Mouse (Mus musculus) lung, adult 2 months (tissue): Measurements from ENCODE around the gene Kin.

Experiments
- CTCF ChIP-seq: fragments of 200-500 bp; IDR thresholded peaks from 2 replicates; pipeline ENCODE4 v1.5.1; 2011; ENCODE audit warnings: mild to moderate bottlenecking, low read length, control low read depth; ENCODE audit not compliant: insufficient read depth
- POLR2A ChIP-seq: fragments of 200-500 bp; IDR thresholded peaks from 2 replicates; pipeline ENCODE4 v1.6.1; 2011; ENCODE audit warnings: low read depth, mild to moderate bottlenecking, control low read depth, low read length, borderline replicate concordance; ENCODE audit errors: extremely low read depth

DNA sequence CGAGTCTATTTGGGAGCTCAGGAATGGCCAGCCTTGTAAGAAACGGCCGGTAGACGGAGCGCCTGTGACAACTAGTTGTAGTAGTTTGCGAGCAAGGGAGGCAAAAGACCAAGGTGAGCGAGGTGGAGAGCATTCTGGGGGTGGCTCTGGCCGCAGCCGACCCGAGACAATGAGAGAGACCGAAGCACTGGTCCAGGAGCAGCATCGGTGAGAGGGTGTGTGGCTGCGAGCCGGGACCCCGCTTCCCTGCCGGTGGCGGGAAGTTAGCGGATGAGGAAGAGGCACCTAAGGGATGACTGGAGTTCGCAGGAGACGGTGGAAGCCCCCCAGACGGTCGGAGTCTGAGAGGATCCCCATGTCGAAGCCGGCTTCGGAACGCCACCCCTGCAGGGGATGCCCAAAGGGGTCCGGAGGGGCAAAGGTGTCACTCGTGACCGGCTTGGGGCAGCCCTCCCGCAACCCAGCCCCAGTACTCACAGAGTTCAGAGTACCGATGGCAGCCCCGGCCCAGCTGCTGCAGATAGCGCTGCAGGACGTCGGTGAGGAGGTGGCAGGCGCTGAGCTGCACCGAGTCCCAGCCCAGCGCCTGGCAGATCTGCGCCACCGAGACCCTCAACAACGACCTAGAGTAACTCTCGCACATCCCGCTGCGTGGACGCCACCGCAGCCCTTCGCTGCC lies 32.5 kb upstream of the Kin start:
- no peak for TF ChIP-seq CTCF
- TF ChIP-seq POLR2A: no peak
